Mouse (Mus musculus) lung, adult 2 months (tissue): ENCODE measurements around the gene Ttll3.

Experiments used
- CTCF ChIP-seq: fragments of 200-500 bp; IDR thresholded peaks from 2 replicates; pipeline ENCODE4 v1.5.1; 2011; ENCODE audit warnings: mild to moderate bottlenecking, low read length, control low read depth; ENCODE audit not compliant: insufficient read depth
- POLR2A ChIP-seq: fragments of 200-500 bp; IDR thresholded peaks from 2 replicates; pipeline ENCODE4 v1.6.1; 2011; ENCODE audit warnings: low read depth, mild to moderate bottlenecking, control low read depth, low read length, borderline replicate concordance; ENCODE audit errors: extremely low read depth

- no peak for TF ChIP-seq POLR2A
- TF ChIP-seq CTCF, result no peak
Measured at GRCm38 (mm10) chr6:113346897-113347296, 42.2 kb upstream of the Ttll3 start.
